Mouse (Mus musculus) thymus, adult 2 months (tissue): ENCODE measurements around the gene Mdfic. TPM values are rescaled to one million over a fixed set of nuclear protein-coding genes. Genes with fewer than 3 reads are reported as not detected.
A peak's percentile ranks its signal among the peaks of the same experiment; 100 is the strongest.

Source experiments
- DNase-seq: peaks from one replicate; pipeline ENCODE4 v3.0.0; 2021
- H3K27ac ChIP-seq: fragments of 200-500 bp; 2 replicates; pipeline ENCODE4 v1.5.1; 2012; ENCODE audit warnings: low read length, control low read depth; ENCODE audit not compliant: control insufficient read depth, insufficient read depth
- H3K27me3 ChIP-seq: fragments of 200-500 bp; 2 replicates; pipeline ENCODE4 v1.6.1; 2012; ENCODE audit warnings: mild to moderate bottlenecking, low read length, moderate library complexity, mixed read lengths; ENCODE audit not compliant: control insufficient read depth, insufficient read depth
- H3K36me3 ChIP-seq: fragments of 200-500 bp; 2 replicates; pipeline ENCODE4 v1.6.1; 2012; ENCODE audit warnings: mild to moderate bottlenecking, low read length, moderate library complexity; ENCODE audit not compliant: control insufficient read depth, insufficient read depth
- H3K4me1 ChIP-seq: fragments of 200-500 bp; replicated peaks from 2 replicates; pipeline ENCODE4 v1.6.1; 2012; ENCODE audit warnings: low read length; ENCODE audit not compliant: control insufficient read depth, insufficient read depth
- H3K4me3 ChIP-seq: fragments of 200-500 bp; 2 replicates; pipeline ENCODE4 v1.5.1; 2012; ENCODE audit warnings: mild to moderate bottlenecking, low read length, control low read depth, moderate library complexity; ENCODE audit not compliant: control insufficient read depth, insufficient read depth
- CTCF ChIP-seq: fragments of 200-500 bp; IDR thresholded peaks from 2 replicates; pipeline ENCODE4 v1.5.1; 2012; ENCODE audit warnings: mild to moderate bottlenecking, control low read depth, low read length, moderate library complexity, borderline replicate concordance; ENCODE audit not compliant: control insufficient read depth, poor library complexity, insufficient read depth; ENCODE audit errors: extremely low read depth
- POLR2A ChIP-seq: fragments of 200-500 bp; IDR thresholded peaks from 2 replicates; pipeline ENCODE4 v1.6.1; 2012; ENCODE audit warnings: mild to moderate bottlenecking, low read length, control low read depth, moderate library complexity; ENCODE audit not compliant: control insufficient read depth, poor library complexity, insufficient read depth; ENCODE audit errors: extremely low read depth
- whole genome bisulfite sequencing: fragments of 180-500 bp; shearing (Covaris S2); methylation state at CpG from one replicate; pipeline ENCODE4 v1.1.7; 2018; 5-methylcytosine and 5-hydroxymethylcytosine counted together
- polyA plus RNA-seq: library from polyadenylated mRNA; depleted of rRNA; stranded (reverse); fragments of >200 nt; gene quantifications from 2 replicates; pipeline ENCODE4 v1.2.3, GENCODE M21; 2012

Mdfic gene
- polyA plus RNA-seq, 1 experiment: 6.2 TPM

DNA sequence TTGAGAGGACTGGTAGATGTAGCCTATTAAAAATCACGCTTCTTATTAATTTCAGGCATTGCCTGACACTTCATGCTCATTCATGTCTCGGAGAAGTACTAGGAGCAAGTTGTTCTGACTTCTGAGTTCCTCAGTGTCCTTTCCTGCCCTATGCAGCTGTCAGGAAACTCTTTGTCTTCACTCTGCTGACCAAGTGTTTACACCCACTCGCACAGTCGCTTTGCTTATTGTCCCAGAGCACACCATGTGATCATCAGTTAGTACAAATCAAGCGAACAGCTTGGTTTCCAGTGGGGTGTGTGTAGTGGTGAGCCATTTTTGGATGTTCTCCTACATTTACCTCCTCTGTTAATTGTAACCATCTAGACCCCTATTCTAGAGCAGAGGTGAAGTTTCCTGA, 25.4 kb downstream of the Mdfic start:
- no peaks in the 10 kb centered on the region for H3K27me3 ChIP-seq
- DNase-seq: no peak
- 85% methylated on average over 5 of the region's 5 CpGs for WGBS
- TF ChIP-seq CTCF (no peak), POLR2A (no peak)
- H3K27ac ChIP-seq: no peak overlapping the region
- no peak overlapping the region for H3K4me3 ChIP-seq
- H3K36me3 ChIP-seq: no peaks in the 10 kb centered on the region
- H3K4me1 ChIP-seq: peaks cover 3% of the 10 kb centered on the region

DNA sequence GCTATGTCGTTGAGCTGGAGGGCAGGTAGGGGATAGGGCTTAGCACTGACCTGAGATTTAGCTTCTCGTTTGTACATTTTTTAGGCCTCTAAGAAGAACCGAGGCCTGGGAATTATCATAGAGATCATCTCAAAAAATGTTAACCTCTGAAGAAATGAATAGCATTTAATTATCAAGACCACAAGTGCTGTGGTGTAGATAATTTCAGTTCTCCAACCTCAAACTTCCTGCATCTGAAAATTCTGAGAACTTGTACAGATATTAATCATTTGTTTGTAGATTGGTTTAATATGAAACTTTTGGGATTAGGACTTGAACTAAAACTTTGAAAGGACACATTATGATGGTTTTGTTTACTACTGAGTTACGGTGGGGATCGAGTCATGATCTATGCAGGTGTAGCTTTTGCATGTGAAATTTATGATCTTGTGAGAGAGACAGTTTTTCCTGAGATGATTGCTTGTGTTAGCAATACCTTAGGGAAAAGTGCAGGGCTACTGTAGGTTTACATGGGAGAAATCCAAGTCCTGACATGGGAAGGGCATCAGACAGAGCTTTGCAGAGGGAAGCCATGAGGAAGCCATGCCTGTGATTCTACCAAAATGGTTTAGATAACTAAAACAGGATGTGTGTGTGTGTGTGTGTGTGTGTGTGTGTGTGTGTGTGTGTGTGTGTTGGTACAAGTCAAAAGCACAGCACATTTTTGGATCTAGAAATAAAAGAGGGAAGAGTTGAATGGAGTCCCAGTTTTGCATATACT, 27.1 kb downstream of the Mdfic start:
- no peak overlapping the region for H3K4me3 ChIP-seq
- no peak overlapping the region; the same call in 1 of the 2 replicates for H3K27ac ChIP-seq
- no peak for TF ChIP-seq CTCF
- TF ChIP-seq POLR2A: no peak
- WGBS: 24% methylated on average over 5 of the region's 5 CpGs
- peak; percentile 22 for DNase-seq
- no peaks in the 10 kb centered on the region for H3K27me3 ChIP-seq
- H3K4me1 ChIP-seq: peaks cover 3% of the 10 kb centered on the region
- no peaks in the 10 kb centered on the region for H3K36me3 ChIP-seq

DNA sequence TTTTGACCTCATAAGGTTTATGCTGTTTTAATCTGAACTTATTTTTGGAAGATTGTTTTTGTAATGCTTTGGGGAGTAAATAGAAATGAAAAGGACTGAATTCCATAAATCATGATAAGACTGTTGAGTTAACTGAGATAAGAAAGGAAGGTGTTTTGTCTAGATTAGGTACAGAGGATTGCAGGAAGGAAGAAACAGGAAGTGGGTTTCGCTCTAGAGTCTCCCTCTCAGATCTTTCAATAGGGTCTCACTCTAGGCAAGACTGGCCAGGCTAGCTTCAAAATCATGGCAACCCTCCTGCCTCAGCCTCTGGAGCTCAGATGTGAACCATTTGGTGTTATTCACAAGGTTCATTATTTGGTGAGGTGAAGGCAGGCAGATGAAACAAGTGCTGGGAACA, 27.8 kb downstream of the Mdfic start:
- no peak for TF ChIP-seq POLR2A
- TF ChIP-seq CTCF: no peak

DNA sequence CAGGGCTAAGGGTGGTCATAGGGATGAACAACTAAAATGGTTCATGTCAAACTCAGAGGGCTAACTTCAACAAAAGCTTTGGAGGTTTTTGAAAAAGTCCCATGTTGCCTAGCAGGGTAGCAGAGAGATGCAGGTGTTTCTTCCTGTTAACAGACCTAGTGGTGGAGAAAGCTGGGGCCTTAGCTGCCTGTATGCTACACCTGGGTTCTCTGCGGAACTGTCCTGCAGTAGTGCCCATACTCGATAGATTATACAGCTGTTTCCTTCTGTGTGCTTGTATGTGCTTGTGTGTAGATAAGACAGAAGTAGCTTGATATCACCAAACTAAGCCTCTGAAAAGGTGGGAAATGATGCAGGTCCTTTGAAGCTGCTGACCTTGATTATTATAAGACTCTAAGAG, 28.5 kb downstream of the Mdfic start:
- 19% methylated on average over 2 of the region's 2 CpGs for WGBS
- H3K27ac ChIP-seq: no peak overlapping the region
- H3K4me1 ChIP-seq: peaks cover 3% of the 10 kb centered on the region
- TF ChIP-seq POLR2A: no peak
- no peak for TF ChIP-seq CTCF
- H3K4me3 ChIP-seq: no peak overlapping the region
- no peaks in the 10 kb centered on the region for H3K27me3 ChIP-seq
- no peaks in the 10 kb centered on the region for H3K36me3 ChIP-seq
- peak; percentile 33 for DNase-seq

More for the DNA sequence above, 27.8 kb downstream of the Mdfic start:
- H3K4me1 ChIP-seq: peaks cover 3% of the 10 kb centered on the region
- H3K36me3 ChIP-seq: no peaks in the 10 kb centered on the region
- peak; percentile 18 for DNase-seq
- no peak overlapping the region for H3K4me3 ChIP-seq
- peak overlapping the region; percentile 61 for H3K27ac ChIP-seq
- no peaks in the 10 kb centered on the region for H3K27me3 ChIP-seq
- 14% methylated on average over 1 of the region's 1 CpGs for WGBS

DNA sequence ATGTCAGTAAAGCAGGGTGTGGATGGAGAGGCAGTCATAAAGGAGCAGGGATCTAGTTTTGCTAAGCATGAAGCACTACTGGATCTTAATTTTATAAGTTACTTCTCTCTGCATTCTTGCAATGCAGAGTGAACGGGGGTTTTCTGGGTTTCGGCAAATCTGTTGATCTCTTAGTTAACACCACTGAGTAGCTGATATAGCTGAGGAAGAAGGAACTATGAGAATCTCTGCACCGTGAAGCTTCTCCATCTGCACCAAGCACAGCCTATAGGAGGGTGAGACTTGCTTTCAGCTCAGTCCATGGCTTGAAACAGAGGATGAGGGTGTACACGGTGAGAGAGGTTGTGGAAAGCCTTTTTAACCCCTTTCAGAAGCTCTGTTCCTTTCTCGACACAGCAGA, 29.6 kb downstream of the Mdfic start:
- Histone ChIP-seq H3K4me3 (no peak overlapping the region), H3K4me1 (peaks cover 3% of the 10 kb centered on the region), H3K36me3 (no peaks in the 10 kb centered on the region), H3K27me3 (no peaks in the 10 kb centered on the region), H3K27ac (no peak overlapping the region)
- WGBS: 83% methylated on average over 5 of the region's 5 CpGs
- TF ChIP-seq CTCF: no peak
- no peak for TF ChIP-seq POLR2A
- no peak for DNase-seq

DNA sequence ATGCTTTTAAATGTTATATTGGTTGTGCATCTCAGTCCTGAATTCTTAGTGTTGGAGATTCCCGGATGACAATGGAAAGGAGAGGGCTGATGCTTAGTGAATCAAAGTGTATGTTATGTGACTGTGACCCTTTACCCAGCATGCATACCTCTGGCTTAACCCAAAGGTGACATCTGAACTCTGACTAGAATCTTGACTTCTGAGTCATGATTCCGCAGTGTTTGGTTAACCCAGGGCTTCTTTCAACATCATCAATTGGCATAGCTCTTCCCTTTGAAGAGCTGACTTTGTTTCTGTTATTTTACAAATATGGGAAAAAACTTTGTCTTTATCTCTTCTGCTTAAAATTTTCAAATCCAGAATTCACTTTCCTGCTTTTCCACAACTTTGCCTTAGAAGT, 30.9 kb downstream of the Mdfic start:
- 100% methylated on average over 2 of the region's 2 CpGs for WGBS
- Histone ChIP-seq H3K4me3 (no peak overlapping the region), H3K27me3 (no peaks in the 10 kb centered on the region), H3K4me1 (peaks cover 3% of the 10 kb centered on the region), H3K36me3 (no peaks in the 10 kb centered on the region), H3K27ac (no peak overlapping the region)
- TF ChIP-seq POLR2A (no peak), CTCF (no peak)
- DNase-seq: no peak
